Mouse (Mus musculus) olfactory bulb, adult 2 months (tissue): ENCODE results near the gene Rbm34.

Experiments
- CTCF ChIP-seq: fragments of 200-500 bp; IDR thresholded peaks from 2 replicates; pipeline ENCODE4 v1.5.1; 2012; ENCODE audit warnings: low read depth, mild to moderate bottlenecking, low read length, moderate library complexity; ENCODE audit not compliant: insufficient read depth
- POLR2A ChIP-seq: fragments of 200-500 bp; IDR thresholded peaks from 2 replicates; pipeline ENCODE4 v1.6.1; 2012; ENCODE audit warnings: mild to moderate bottlenecking, low read depth, low read length, moderate library complexity; ENCODE audit not compliant: insufficient read depth

GRCm38 (mm10) chr8:126962871-126963270 lies 8.0 kb downstream of the Rbm34 start:
- TF ChIP-seq CTCF (no peak), POLR2A (no peak)
